Mouse (Mus musculus): Measurements from ENCODE around the gene Sh3rf1. TPM values are rescaled to one million over a fixed set of nuclear protein-coding genes. Genes with fewer than 3 reads are reported as not detected.

Gene Sh3rf1
- polyA plus RNA-seq, 1 experiment from 2014 or later = 22.9 TPM

DNA sequence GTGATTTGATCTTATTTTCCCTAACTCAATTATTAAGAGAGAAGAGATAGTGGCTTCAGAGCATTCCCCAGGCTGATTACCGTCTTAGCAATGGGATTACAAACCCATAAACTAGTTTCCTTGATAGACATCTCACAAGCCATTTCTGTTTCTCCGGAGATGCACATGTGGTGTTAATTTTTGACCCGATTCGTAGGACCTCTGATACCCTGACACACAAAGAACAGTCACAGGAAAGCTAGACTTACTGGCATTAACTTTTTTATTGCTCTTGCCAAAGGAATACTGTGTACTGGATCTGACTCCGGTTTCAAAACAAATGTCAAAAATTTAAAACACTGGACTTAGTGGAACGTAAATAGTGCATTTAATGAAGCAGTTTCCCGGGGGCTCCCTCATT lies 62.2 kb downstream of the Sh3rf1 start:
- in situ Hi-C loops (cut with MboI; ENCODE audit: low pct_unique_long_range_greater_than_20kb) = no loop called here
- no peaks in the 10 kb centered on the region for H3K27me3 ChIP-seq
- DNase-seq (ENCODE audit: low read depth, low spot score) = no peak
- no peak for TF ChIP-seq CTCF (IDR thresholded peaks at IDR 0.05)
- CTCF ChIA-PET = no interaction called here
- POLR2A ChIA-PET = no interaction called here
- no peak for ATAC-seq

GRCm38 (mm10) chr8:61286394-61286793 lies 62.7 kb downstream of the Sh3rf1 start:
- CTCF ChIA-PET = no interaction called here
- ATAC-seq = no peak
- no peak for TF ChIP-seq CTCF (IDR thresholded peaks at IDR 0.05)

DNA sequence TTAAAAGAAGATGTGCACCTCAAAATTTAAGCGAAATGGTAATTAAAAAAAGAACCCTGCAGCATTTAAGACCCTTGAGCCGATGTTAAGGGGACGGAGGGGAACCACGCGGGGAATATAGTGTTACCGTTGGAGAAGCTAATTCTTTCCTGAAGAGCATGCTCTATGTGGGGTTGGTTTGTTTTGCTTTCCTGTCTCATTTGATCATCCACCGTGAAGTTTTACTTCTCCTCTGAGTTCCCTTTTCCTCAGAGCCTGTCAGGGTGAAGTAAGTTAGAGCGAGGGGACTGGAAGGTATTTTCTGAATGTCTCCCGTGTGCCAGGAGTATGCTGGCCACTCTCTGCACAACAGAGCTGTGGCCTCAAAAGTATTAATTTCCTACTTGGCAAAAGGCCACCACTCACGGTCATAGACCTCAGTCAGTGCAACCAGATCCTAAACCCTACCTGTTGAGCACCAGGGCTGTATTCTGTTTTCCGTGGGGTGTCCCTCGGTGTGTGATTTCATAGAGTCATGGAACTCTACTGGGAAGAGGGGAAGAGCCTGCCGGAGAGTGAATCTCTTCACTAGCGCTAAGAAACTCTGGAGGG lies 63.2 kb downstream of the Sh3rf1 start:
- no peaks in the 10 kb centered on the region for H3K27me3 ChIP-seq
- POLR2A ChIA-PET = no interaction called here
- no peak for TF ChIP-seq CTCF (IDR thresholded peaks at IDR 0.05)
- DNase-seq (ENCODE audit: low read depth, low spot score) = no peak
- CTCF ChIA-PET = no interaction called here
- ATAC-seq = no peak
- in situ Hi-C loops (cut with MboI; ENCODE audit: low pct_unique_long_range_greater_than_20kb) = no loop called here

More at GRCm38 (mm10) chr8:61286394-61286793, 62.7 kb downstream of the Sh3rf1 start:
- POLR2A ChIA-PET = no interaction called here
- no peak for DNase-seq (ENCODE audit: low read depth, low spot score)
- H3K27me3 ChIP-seq = no peaks in the 10 kb centered on the region
- in situ Hi-C loops (cut with MboI; ENCODE audit: low pct_unique_long_range_greater_than_20kb) = no loop called here

GRCm38 (mm10) chr8:61288006-61288566 lies 64.4 kb downstream of the Sh3rf1 start:
- CTCF ChIA-PET = no interaction called here
- POLR2A ChIA-PET = no interaction called here
- in situ Hi-C loops (cut with MboI; ENCODE audit: low pct_unique_long_range_greater_than_20kb) = no loop called here
- ATAC-seq (no peak), DNase-seq (ENCODE audit: low read depth, low spot score) (no peak)
- no peaks in the 10 kb centered on the region for H3K27me3 ChIP-seq
- TF ChIP-seq CTCF (IDR thresholded peaks at IDR 0.05) = no peak

- ChIA-PET POLR2A (interaction anchor here (1.2 kb wide), 1 partner anchor 11 kb away, joined by 3 read pairs; no protein-coding TSS in a partner anchor), CTCF (no interaction called here)
- H3K27me3 ChIP-seq = no peaks in the 10 kb centered on the region
- DNase-seq (ENCODE audit: low read depth, low spot score) = no peak
- ATAC-seq = no peak
- TF ChIP-seq CTCF (IDR thresholded peaks at IDR 0.05) = no peak
- in situ Hi-C loops (cut with MboI; ENCODE audit: low pct_unique_long_range_greater_than_20kb) = no loop called here
These were observed 65.0 kb downstream of the Sh3rf1 start for GRCm38 (mm10) chr8:61288676-61289075.

DNA sequence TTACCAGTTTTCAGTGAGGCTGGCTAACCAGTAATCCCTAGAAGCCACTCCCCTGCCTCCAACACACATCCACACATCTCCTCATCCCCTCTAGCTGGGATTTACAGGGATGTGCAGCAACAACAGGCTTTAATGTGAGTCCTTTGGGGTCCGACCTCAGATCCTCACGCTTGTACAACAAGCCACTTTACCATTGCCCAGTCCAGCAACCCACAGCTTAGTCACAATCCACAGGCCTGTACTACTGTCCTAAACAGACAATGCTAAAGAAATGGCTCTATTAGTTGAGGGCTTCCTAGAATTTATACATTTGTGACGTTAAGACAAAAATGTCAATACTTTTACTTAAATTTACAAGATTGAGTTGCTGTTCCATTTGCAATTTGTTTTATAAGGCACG lies 71.4 kb downstream of the Sh3rf1 start:
- H3K27me3 ChIP-seq = no peaks in the 10 kb centered on the region
- DNase-seq (ENCODE audit: low read depth, low spot score) (no peak), ATAC-seq (no peak)
- ChIA-PET CTCF (interaction anchor here (0.8 kb wide), 1 partner anchor 9 kb away, joined by 3 read pairs; no protein-coding TSS in a partner anchor), POLR2A (no interaction called here)
- no peak for TF ChIP-seq CTCF (IDR thresholded peaks at IDR 0.05)
- in situ Hi-C loops (cut with MboI; ENCODE audit: low pct_unique_long_range_greater_than_20kb) = no loop called here

GRCm38 (mm10) chr8:61295441-61295840 lies 71.8 kb downstream of the Sh3rf1 start:
- TF ChIP-seq CTCF (IDR thresholded peaks at IDR 0.05) = no peak
- ATAC-seq (no peak), DNase-seq (ENCODE audit: low read depth, low spot score) (no peak)
- POLR2A ChIA-PET = no interaction called here
- CTCF ChIA-PET = interaction anchor here (1.8 kb wide), 1 partner anchor 10 kb away, joined by 6 read pairs; no protein-coding TSS in a partner anchor
- H3K27me3 ChIP-seq = no peaks in the 10 kb centered on the region
- in situ Hi-C loops (cut with MboI; ENCODE audit: low pct_unique_long_range_greater_than_20kb) = no loop called here

DNA sequence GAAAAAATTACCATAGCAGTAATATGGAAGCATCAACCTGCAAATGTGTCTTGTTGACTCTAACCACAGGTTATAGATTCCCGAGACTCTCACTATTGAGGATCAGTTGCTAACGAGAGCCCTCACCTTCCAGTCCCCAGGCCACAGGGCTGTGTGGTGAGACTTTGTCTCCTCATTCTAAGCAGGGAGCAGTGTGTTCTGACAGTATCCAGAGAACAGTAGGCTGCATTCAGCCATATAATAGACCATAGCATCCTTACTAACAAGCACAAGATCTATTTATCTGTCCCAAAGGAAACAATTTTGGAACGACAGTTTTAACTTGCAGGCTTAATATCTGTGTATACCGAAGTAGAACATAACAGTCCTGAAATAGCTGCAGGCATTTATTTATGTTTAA lies 75.2 kb downstream of the Sh3rf1 start:
- no peak for TF ChIP-seq CTCF (IDR thresholded peaks at IDR 0.05)
- in situ Hi-C loops (cut with MboI; ENCODE audit: low pct_unique_long_range_greater_than_20kb) = no loop called here
- ATAC-seq (no peak), DNase-seq (ENCODE audit: low read depth, low spot score) (no peak)
- CTCF ChIA-PET = no interaction called here
- POLR2A ChIA-PET = no interaction called here
- no peaks in the 10 kb centered on the region for H3K27me3 ChIP-seq

DNA sequence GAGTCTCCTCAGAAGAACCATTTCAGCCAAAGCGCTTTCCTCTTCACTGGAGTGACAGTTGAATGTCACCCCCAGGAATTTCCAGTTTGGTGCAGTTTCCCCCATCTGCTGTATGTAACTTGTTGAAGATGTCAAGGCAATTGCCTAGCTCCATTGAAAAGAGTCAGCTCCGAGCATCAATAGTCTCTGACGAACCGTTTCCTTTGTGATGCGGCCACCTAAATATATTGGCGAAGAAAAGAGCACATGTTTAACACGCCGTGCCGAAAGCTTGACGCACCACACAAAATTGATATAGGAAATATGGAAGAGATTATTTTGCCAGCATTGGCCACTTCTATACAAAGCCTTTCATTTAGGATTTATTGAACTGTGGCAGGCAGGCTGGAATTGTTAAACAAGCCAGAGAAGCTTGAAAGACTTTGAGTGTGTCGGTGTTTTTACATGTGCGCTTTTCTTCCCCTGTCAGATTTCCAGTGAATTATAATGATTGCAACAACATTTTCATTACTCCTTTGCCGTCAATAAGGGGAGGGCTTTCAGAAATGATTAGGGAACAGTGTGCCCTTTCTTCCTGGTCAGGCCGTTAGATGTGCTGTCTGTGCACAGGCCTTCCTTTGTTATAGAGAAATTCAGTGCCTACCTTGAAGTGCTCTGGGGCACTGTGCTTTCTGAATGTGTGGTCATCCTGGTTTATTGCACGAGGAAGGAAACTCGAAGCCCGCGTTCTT lies 77.8 kb downstream of the Sh3rf1 start:
- CTCF ChIA-PET = interaction anchor here (1.3 kb wide), 1 partner anchor 11 kb away, joined by 5 read pairs; no protein-coding TSS in a partner anchor
- POLR2A ChIA-PET = interaction anchor here (1.1 kb wide), 1 partner anchor 11 kb away, joined by 3 read pairs; no protein-coding TSS in a partner anchor
- DNase-seq (ENCODE audit: low read depth, low spot score) (no peak), ATAC-seq (no peak)
- in situ Hi-C loops (cut with MboI; ENCODE audit: low pct_unique_long_range_greater_than_20kb) = no loop called here
- no peak for TF ChIP-seq CTCF (IDR thresholded peaks at IDR 0.05)
- no peaks in the 10 kb centered on the region for H3K27me3 ChIP-seq

- TF ChIP-seq CTCF (IDR thresholded peaks at IDR 0.05) = no peak
- peak; percentile 76 for ATAC-seq
- peak; percentile 42 for DNase-seq (ENCODE audit: low read depth, low spot score)
- no peaks in the 10 kb centered on the region for H3K27me3 ChIP-seq
- POLR2A ChIA-PET = interaction anchor here (1.1 kb wide), 1 partner anchor 12 kb away, joined by 3 read pairs; no protein-coding TSS in a partner anchor
- CTCF ChIA-PET = interaction anchor here (1.3 kb wide), 1 partner anchor 10 kb away, joined by 5 read pairs; no protein-coding TSS in a partner anchor
- in situ Hi-C loops (cut with MboI; ENCODE audit: low pct_unique_long_range_greater_than_20kb) = no loop called here
These were observed 78.3 kb downstream of the Sh3rf1 start for GRCm38 (mm10) chr8:61302029-61302368.

GRCm38 (mm10) chr8:61305451-61306070 lies 81.9 kb downstream of the Sh3rf1 start:
- H3K27me3 ChIP-seq = no peaks in the 10 kb centered on the region
- ChIA-PET CTCF (interaction anchor here (1.0 to 1.6 kb wide), 5 partner anchors 8 to 16 kb away, joined by 3 to 6 read pairs (median 4); no protein-coding TSS in a partner anchor), POLR2A (no interaction called here)
- TF ChIP-seq CTCF (IDR thresholded peaks at IDR 0.05) = no peak
- ATAC-seq (no peak), DNase-seq (ENCODE audit: low read depth, low spot score) (no peak)
- in situ Hi-C loops (cut with MboI; ENCODE audit: low pct_unique_long_range_greater_than_20kb) = no loop called here
